Comparison of ENCODE assay signal across 17 mouse cellular contexts in the genomic region with DNA sequence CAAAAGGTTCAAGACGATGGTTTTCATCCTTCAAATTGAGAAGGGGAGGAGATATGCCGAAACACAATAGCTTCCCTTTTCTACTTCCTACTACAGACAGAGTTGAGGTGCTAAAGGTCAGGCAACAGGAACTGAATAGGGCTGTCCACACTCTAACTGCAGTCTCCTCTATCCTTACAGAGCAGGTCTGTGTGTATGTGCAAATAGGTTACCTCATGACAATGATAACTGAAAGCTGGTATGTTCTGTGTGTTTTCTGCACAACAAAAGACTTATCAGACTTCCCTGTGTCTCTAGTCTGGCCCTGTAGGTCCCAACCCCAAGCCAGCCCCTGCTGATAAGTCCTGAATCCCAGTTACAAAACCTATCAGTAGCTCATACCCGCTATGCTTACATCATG. TPM values are rescaled to one million over a fixed set of nuclear protein-coding genes. Genes with fewer than 3 reads are reported as not detected.
DNase-seq lines count a peak whose midpoint lies in the region; ATAC-seq and TF ChIP-seq lines count a peak whose summit lies in the region.
"Had no signal": no experiment of that assay in that cellular context is flagged by ENCODE, and none has a peak within 500 bp of the region (broad histone marks: within the 10 kb centered on the region; RNA-seq: fewer than 3 reads in every experiment).

No protein-coding gene starts in this region.

- H3K4me3 ChIP-seq in MEL (ENCODE audit: control insufficient read depth in 1 of 2, insufficient read depth in 1 of 2, low read depth in 2 of 2, low read length in 2 of 2): no peak overlapping the region
- H3K4me3 ChIP-seq in liver, embryonic 11.5 days (ENCODE audit: low read depth, low read length): no peak overlapping the region
- no peak overlapping the region for H3K4me3 ChIP-seq in hindbrain, embryonic 11.5 days (ENCODE audit: low read depth, low read length)
- no peak overlapping the region for H3K4me3 ChIP-seq in hindbrain, embryonic 16.5 days (ENCODE audit: low read length)
- H3K4me3 ChIP-seq: embryonic facial prominence, embryonic 15.5 days; limb, embryonic 12.5 days; neural tube, embryonic 13.5 days had no signal

- peak in 1 of 2 experiments; percentile 49; a peak in 1 of 4 replicates for TF ChIP-seq EP300 in MEL (IDR thresholded peaks at IDR 0.05; ENCODE audit: low read depth in 1 of 2, low read length in 2 of 2)

- peak overlapping the region; percentile 4; the same call in 1 of the 2 replicates for H3K27ac ChIP-seq in MEL (ENCODE audit: control insufficient read depth, low read depth, low read length)
- peak overlapping the region; percentile 53 for H3K27ac ChIP-seq in liver, embryonic 11.5 days (ENCODE audit: low read depth, low read length)
- H3K27ac ChIP-seq in hindbrain, embryonic 11.5 days (ENCODE audit: low read depth, low read length): no peak overlapping the region
- H3K27ac ChIP-seq in hindbrain, embryonic 16.5 days (ENCODE audit: low read depth, low read length): no peak overlapping the region
- H3K27ac ChIP-seq: embryonic facial prominence, embryonic 15.5 days; hindbrain, embryonic 14.5 days; limb, embryonic 12.5 days; neural tube, embryonic 13.5 days had no signal

- ATAC-seq in liver, embryonic 11.5 days (replicated peaks; ENCODE audit: low FRiP score): peak; percentile 92
- ATAC-seq in megakaryocyte progenitor cell, adult 5-6 weeks (replicated peaks; ENCODE audit: poor library complexity): peak; percentile 84
- no peak for ATAC-seq in hindbrain, embryonic 11.5 days (ENCODE audit: low FRiP score)
- no peak for ATAC-seq in hindbrain, embryonic 16.5 days

- intact Hi-C loops in heart, postnatal 25 days (cut with DNase I): no loop called here
- intact Hi-C loops in left cerebral cortex, postnatal 25 days (cut with DNase I): no loop called here

- H3K27me3 ChIP-seq in MEL (ENCODE audit: control insufficient read depth in 1 of 2, insufficient read depth in 2 of 2, low read length in 2 of 2): no peaks in the 10 kb centered on the region
- H3K27me3 ChIP-seq in liver, embryonic 11.5 days (replicated peaks; ENCODE audit: control insufficient read depth, insufficient read depth, low read length): no peaks in the 10 kb centered on the region
- H3K27me3 ChIP-seq in hindbrain, embryonic 11.5 days (ENCODE audit: control insufficient read depth, insufficient read depth, low read length): no peaks in the 10 kb centered on the region
- H3K27me3 ChIP-seq in hindbrain, embryonic 16.5 days (replicated peaks; ENCODE audit: control insufficient read depth, insufficient read depth, low read length): no peaks in the 10 kb centered on the region
- H3K27me3 ChIP-seq: embryonic facial prominence, embryonic 15.5 days; limb, embryonic 12.5 days; neural tube, embryonic 13.5 days had no signal

- TF ChIP-seq POLR2A in MEL (IDR thresholded peaks at IDR 0.05; ENCODE audit: control insufficient read depth in 1 of 2, insufficient read depth in 1 of 2, low read depth in 1 of 2, low read length in 2 of 2, poor library complexity in 1 of 2): no peak

- peak; percentile 40 for DNase-seq in heart, adult 11 months
- no peak for DNase-seq in heart, postnatal 25 days (ENCODE audit: low spot score)
- DNase-seq in MEL (ENCODE audit: low read depth, low spot score): peak; percentile 75
- DNase-seq in liver, embryonic 11.5 days (ENCODE audit: low spot score): no peak
- no peak for DNase-seq in left cerebral cortex, postnatal 25 days (ENCODE audit: low spot score in 2 of 2)
- DNase-seq in hindbrain, embryonic 11.5 days (ENCODE audit: low spot score): no peak
- DNase-seq: adrenal gland, adult 2 months; cerebellum, adult 2 months; kidney, adult 18-20 months; kidney, postnatal 25 days; layer of hippocampus, postnatal 36 days had no signal

- peaks cover 9 to 14% of the 10 kb centered on the region in 2 experiments for H3K4me1 ChIP-seq in MEL (ENCODE audit: control insufficient read depth in 1 of 2, insufficient read depth in 2 of 2, low read length in 2 of 2)
- H3K4me1 ChIP-seq in liver, embryonic 11.5 days (replicated peaks; ENCODE audit: control insufficient read depth, insufficient read depth, low read length): peaks cover 19% of the 10 kb centered on the region
- no peaks in the 10 kb centered on the region for H3K4me1 ChIP-seq in hindbrain, embryonic 11.5 days (replicated peaks; ENCODE audit: control insufficient read depth, insufficient read depth, low read length)
- H3K4me1 ChIP-seq in hindbrain, embryonic 16.5 days (ENCODE audit: control insufficient read depth, insufficient read depth, low read depth, low read length): no peaks in the 10 kb centered on the region
- H3K4me1 ChIP-seq: embryonic facial prominence, embryonic 15.5 days; neural tube, embryonic 13.5 days had no signal

- peaks cover 11% of the 10 kb centered on the region; the same call in 1 of the 2 replicates for H3K79me2 ChIP-seq in MEL (ENCODE audit: control insufficient read depth, insufficient read depth, low read length, poor library complexity)

- no peak overlapping the region for H3K9ac ChIP-seq in MEL (ENCODE audit: control insufficient read depth, low read depth, low read length, poor library complexity, severe bottlenecking)
- H3K9ac ChIP-seq in liver, embryonic 11.5 days (ENCODE audit: low read depth, low read length): no peak overlapping the region
- no peak overlapping the region for H3K9ac ChIP-seq in hindbrain, embryonic 11.5 days (ENCODE audit: low read depth, low read length)
- no peak overlapping the region for H3K9ac ChIP-seq in hindbrain, embryonic 16.5 days (ENCODE audit: low read depth, low read length)
- H3K9ac ChIP-seq: embryonic facial prominence, embryonic 15.5 days; hindbrain, embryonic 14.5 days; limb, embryonic 12.5 days; neural tube, embryonic 13.5 days had no signal

- H3K36me3 ChIP-seq in MEL (ENCODE audit: control insufficient read depth in 1 of 2, insufficient read depth in 2 of 2, low read length in 2 of 2): peaks cover 2 to 17% of the 10 kb centered on the region in 2 experiments; a peak in 3 of 4 replicates
- H3K36me3 ChIP-seq in liver, embryonic 11.5 days (ENCODE audit: control insufficient read depth, insufficient read depth, low read length): 0 out of 2 replicates have a peak, but pooled peaks cover 4% of the 10 kb centered on the region
- H3K36me3 ChIP-seq in hindbrain, embryonic 11.5 days (ENCODE audit: control insufficient read depth, insufficient read depth, low read length): no peaks in the 10 kb centered on the region
- H3K36me3 ChIP-seq in hindbrain, embryonic 16.5 days (ENCODE audit: control insufficient read depth, insufficient read depth, low read length): no peaks in the 10 kb centered on the region
- H3K36me3 ChIP-seq: embryonic facial prominence, embryonic 15.5 days had no signal

- no peak for TF ChIP-seq CTCF in MEL (IDR thresholded peaks at IDR 0.05 in 2 of 3, conservative IDR thresholded peaks at IDR 0.05 in 1 of 3; ENCODE audit: control insufficient read depth in 1 of 3, insufficient read depth in 1 of 3, low read depth in 2 of 3, low read length in 3 of 3, poor library complexity in 1 of 3, severe bottlenecking in 1 of 3)

- WGBS in liver, embryonic 11.5 days: 50% methylated on average over 3 of the region's 3 CpGs
- 81% methylated on average over 3 of the region's 3 CpGs for WGBS in hindbrain, embryonic 11.5 days
- 94% methylated on average over 3 of the region's 3 CpGs for WGBS in hindbrain, embryonic 16.5 days

- H3K4me2 ChIP-seq in liver, embryonic 11.5 days: peak overlapping the region; percentile 38
- no peak overlapping the region for H3K4me2 ChIP-seq in hindbrain, embryonic 11.5 days (replicated peaks; ENCODE audit: low read depth, low read length)
- no peak overlapping the region for H3K4me2 ChIP-seq in hindbrain, embryonic 16.5 days (ENCODE audit: low read length)
- H3K4me2 ChIP-seq: embryonic facial prominence, embryonic 15.5 days; hindbrain, embryonic 14.5 days; limb, embryonic 12.5 days; neural tube, embryonic 13.5 days had no signal

- no peaks in the 10 kb centered on the region for H3K9me3 ChIP-seq in MEL (replicated peaks; ENCODE audit: insufficient read depth, low read length)
- H3K9me3 ChIP-seq in liver, embryonic 11.5 days (ENCODE audit: control insufficient read depth, low read length): no peaks in the 10 kb centered on the region
- H3K9me3 ChIP-seq in hindbrain, embryonic 11.5 days (ENCODE audit: control insufficient read depth, low read length): no peaks in the 10 kb centered on the region
- no peaks in the 10 kb centered on the region for H3K9me3 ChIP-seq in hindbrain, embryonic 16.5 days (ENCODE audit: control insufficient read depth, low read length)
- H3K9me3 ChIP-seq: embryonic facial prominence, embryonic 15.5 days; neural tube, embryonic 13.5 days had no signal

- no peak for TF ChIP-seq RAD21 in MEL (IDR thresholded peaks at IDR 0.05; ENCODE audit: low read depth, low read length)

TF ChIP-seq in MEL, 35 proteins besides CTCF, POLR2A, EP300 and RAD21 (continues in another document):
- TF ChIP-seq USF2 (IDR thresholded peaks at IDR 0.05; ENCODE audit: borderline replicate concordance in 1 of 2, insufficient read depth in 1 of 2, low read depth in 1 of 2, low read length in 2 of 2) (no peak), ETS1 (IDR thresholded peaks at IDR 0.05; ENCODE audit: low read depth, low read length) (peak; percentile 52; the same call in 1 of the 2 replicates), SMC3 (IDR thresholded peaks at IDR 0.05; ENCODE audit: low read depth, low read length) (no peak), MXI1 (IDR thresholded peaks at IDR 0.05; ENCODE audit: low read depth, low read length) (0 out of 2 replicates have a peak, but pooled peaks have one; percentile 16), TBP (IDR thresholded peaks at IDR 0.05; ENCODE audit: low read depth, low read length) (0 out of 2 replicates have a peak, but pooled peaks have one; percentile 21), SIN3A (IDR thresholded peaks at IDR 0.05; ENCODE audit: low read length) (peak; percentile 10; the same call in 1 of the 2 replicates), TAL1 (IDR thresholded peaks at IDR 0.05; ENCODE audit: low read length) (peak; percentile 39), TCF12 (IDR thresholded peaks at IDR 0.05; ENCODE audit: low read depth, low read length) (peak; percentile 57; the same call in 1 of the 2 replicates), HCFC1 (IDR thresholded peaks at IDR 0.05; ENCODE audit: low read depth, low read length) (peak; percentile 55; the same call in 1 of the 2 replicates)

RNA-seq across cellular contexts. Expression of a gene that starts 16.5 kb away (rescaled TPM):
- 1 to 10 TPM; 8.2 to 9.8 TPM for total RNA-seq in heart, postnatal 25 days (2021)
- 16.7 and 16.9 TPM in 2 replicates for total RNA-seq in MEL (2012; rRNA removed)
- 10 to 100 TPM in 1 of 2 experiments, not detected in 1; 26.2 TPM for polyA plus RNA-seq in MEL (2012; ENCODE audit: insufficient read depth in 1 of 2, insufficient read length in 2 of 2, low read depth in 1 of 2, low replicate concordance in 2 of 2, missing spikeins in 1 of 2)
- 15.3 and 18.0 TPM in 2 replicates for polyA plus RNA-seq in liver, embryonic 11.5 days (2014; fragmentation: Nextera tagmentation; extraction: Ambion mirVana)
- total RNA-seq in megakaryocyte progenitor cell, adult 5-6 weeks (2015): 28.0 and 32.7 TPM in 2 replicates
- total RNA-seq in megakaryocyte progenitor cell, adult 5-6 weeks (2017): 30.7 and 49.6 TPM in 2 replicates
- 10 to 100 TPM; 52.0 to 52.7 TPM for total RNA-seq in left cerebral cortex, postnatal 25 days (2021)
- 17.6 and 21.7 TPM in 2 replicates for polyA plus RNA-seq in hindbrain, embryonic 11.5 days (2014; fragmentation: Nextera tagmentation; extraction: Ambion mirVana)
- 18.0 and 19.4 TPM in 2 replicates for polyA plus RNA-seq in hindbrain, embryonic 16.5 days (2015; fragmentation: Nextera tagmentation; extraction: Ambion mirVana)

Comparison
In these comparisons a context has a peak if more than half of its experiments do, and no peak if none do; other contexts are left out.
1. DNase-seq: peak in heart, adult 11 months (single experiment) and MEL (single experiment); none in heart, postnatal 25 days (single experiment), liver, embryonic 11.5 days (single experiment), left cerebral cortex, postnatal 25 days (0 of 2) and hindbrain, embryonic 11.5 days (single experiment).
2. H3K27ac ChIP-seq: peak in MEL (single experiment) and liver, embryonic 11.5 days (single experiment); none in hindbrain, embryonic 11.5 days (single experiment) and hindbrain, embryonic 16.5 days (single experiment).
3. ATAC-seq: peak in liver, embryonic 11.5 days (single experiment) and megakaryocyte progenitor cell, adult 5-6 weeks (single experiment); none in hindbrain, embryonic 11.5 days (single experiment) and hindbrain, embryonic 16.5 days (single experiment).